Mouse (Mus musculus) stomach, postnatal 0 days (tissue): ENCODE data around the gene Iqch.

Experiments
- CTCF ChIP-seq: IDR thresholded peaks from 2 replicates; pipeline ENCODE4 v1.5.1; 2016; ENCODE audit warnings: antibody characterized with exemption, low read depth, mild to moderate bottlenecking, moderate library complexity
- EP300 ChIP-seq: optimal IDR thresholded peaks from 2 replicates; pipeline ENCODE3; 2016; ENCODE audit warnings: antibody characterized with exemption

GRCm38 (mm10) chr9:63580046-63580445 lies 22.2 kb downstream of the Iqch start:
- TF ChIP-seq EP300 (no peak), CTCF (no peak)
